Mouse (Mus musculus) midbrain, embryonic 10.5 days (tissue): ENCODE results near the gene Stoml1. TPM values are rescaled to one million over a fixed set of nuclear protein-coding genes. Genes with fewer than 3 reads are reported as not detected.

Source experiments
- DNase-seq: peaks from one replicate; pipeline ENCODE4 v3.0.0-alpha.2; 2017; ENCODE audit warnings: low spot score
- H3K27ac ChIP-seq: fragments of 300-500 bp; sonication (generic); replicated peaks from 2 replicates; pipeline ENCODE4 v1.5.1; 2016; ENCODE audit warnings: mild to moderate bottlenecking
- H3K27me3 ChIP-seq: fragments of 300-500 bp; sonication (generic); 2 replicates; pipeline ENCODE4 v1.6.1; 2016; ENCODE audit warnings: low read depth, mild to moderate bottlenecking; ENCODE audit not compliant: poor library complexity, severe bottlenecking
- H3K36me3 ChIP-seq: fragments of 300-500 bp; sonication (generic); 2 replicates; pipeline ENCODE4 v1.6.1; 2016; ENCODE audit warnings: mild to moderate bottlenecking, moderate library complexity
- H3K4me1 ChIP-seq: fragments of 300-500 bp; sonication (generic); 2 replicates; pipeline ENCODE4 v1.6.1; 2016
- H3K4me3 ChIP-seq: fragments of 300-500 bp; sonication (generic); 2 replicates; pipeline ENCODE4 v1.5.1; 2016; ENCODE audit warnings: mild to moderate bottlenecking, moderate library complexity
- H3K9me3 ChIP-seq: fragments of 300-500 bp; sonication (generic); replicated peaks from 2 replicates; pipeline ENCODE4 v1.6.1; 2016; ENCODE audit warnings: mild to moderate bottlenecking
- WGBS: fragments of 180-500 bp; shearing (Covaris S2); methylation state at CpG from one replicate; pipeline ENCODE4 v1.1.7; 2016; 5-methylcytosine and 5-hydroxymethylcytosine counted together
- microRNA-seq: library from miRNA; unstranded; fragments of <30 nt; microRNA quantifications from one replicate; pipeline ENCODE4, GENCODE M21; 2017
- polyA plus RNA-seq: library from polyadenylated mRNA; unstranded; fragments of >200 nt; fragmentation: Nextera tagmentation; extraction: Ambion mirVana; gene quantifications from 2 replicates; pipeline ENCODE4 v1.2.1, GENCODE M21; 2016

The Stoml1 gene
- polyA plus RNA-seq, 1 experiment from 2014 or later: 32.2 TPM

GRCm38 (mm10) chr9:58299356-58299799 is 46.4 kb downstream of the Stoml1 start:
- Histone ChIP-seq H3K36me3 (no peaks in the 10 kb centered on the region), H3K9me3 (no peaks in the 10 kb centered on the region), H3K4me1 (peaks cover 57% of the 10 kb centered on the region), H3K4me3 (no peak overlapping the region), H3K27me3 (no peaks in the 10 kb centered on the region), H3K27ac (0 out of 2 replicates have a peak overlapping the region, but pooled peaks have one; percentile 4)
- no peak for DNase-seq
- 50% methylated on average over 2 of the region's 2 CpGs for WGBS

GRCm38 (mm10) chr9:58303115-58303514 is 50.2 kb downstream of the Stoml1 start:
- Histone ChIP-seq H3K4me1 (peaks cover 42% of the 10 kb centered on the region), H3K27ac (peak overlapping the region; percentile 4; the same call in 1 of the 2 replicates), H3K36me3 (no peaks in the 10 kb centered on the region), H3K27me3 (no peaks in the 10 kb centered on the region), H3K4me3 (no peak overlapping the region), H3K9me3 (no peaks in the 10 kb centered on the region)
- no peak for DNase-seq
- WGBS: 69% methylated on average over 5 of the region's 5 CpGs

GRCm38 (mm10) chr9:58303599-58304271 is 50.8 kb downstream of the Stoml1 start:
- Histone ChIP-seq H3K9me3 (no peaks in the 10 kb centered on the region), H3K36me3 (no peaks in the 10 kb centered on the region), H3K4me3 (no peak overlapping the region), H3K27me3 (no peaks in the 10 kb centered on the region), H3K27ac (0 out of 2 replicates have a peak overlapping the region, but pooled peaks have one; percentile 4), H3K4me1 (peaks cover 47% of the 10 kb centered on the region)
- WGBS: 71% methylated on average over 8 of the region's 8 CpGs
- no peak for DNase-seq

- H3K27ac ChIP-seq: peak overlapping the region; percentile 7
- peaks cover 43% of the 10 kb centered on the region for H3K4me1 ChIP-seq
- no peak for DNase-seq
- H3K9me3 ChIP-seq: no peaks in the 10 kb centered on the region
- 15% methylated on average over 6 of the region's 6 CpGs for WGBS
- H3K36me3 ChIP-seq: no peaks in the 10 kb centered on the region
- peaks cover 16% of the 10 kb centered on the region for H3K27me3 ChIP-seq
- H3K4me3 ChIP-seq: no peak overlapping the region
These were observed 52.7 kb downstream of the Stoml1 start for GRCm38 (mm10) chr9:58305686-58306085.

GRCm38 (mm10) chr9:58308395-58308794 is 55.4 kb downstream of the Stoml1 start:
- no peak for DNase-seq
- Histone ChIP-seq H3K4me3 (no peak overlapping the region), H3K9me3 (no peaks in the 10 kb centered on the region), H3K27me3 (peaks cover 43% of the 10 kb centered on the region), H3K36me3 (no peaks in the 10 kb centered on the region), H3K4me1 (peaks cover 57% of the 10 kb centered on the region), H3K27ac (peak overlapping the region; percentile 66)
- 32% methylated on average over 6 of the region's 6 CpGs for WGBS

- Histone ChIP-seq H3K4me1 (peaks cover 62% of the 10 kb centered on the region), H3K27ac (no peak overlapping the region), H3K4me3 (no peak overlapping the region), H3K27me3 (peaks cover 53% of the 10 kb centered on the region), H3K9me3 (no peaks in the 10 kb centered on the region), H3K36me3 (no peaks in the 10 kb centered on the region)
- no peak for DNase-seq
- WGBS: 87% methylated on average over 14 of the region's 14 CpGs
These were observed 57.2 kb downstream of the Stoml1 start for GRCm38 (mm10) chr9:58310043-58310660.

GRCm38 (mm10) chr9:58311191-58311910 is 58.4 kb downstream of the Stoml1 start:
- Histone ChIP-seq H3K27ac (peak overlapping the region; percentile 76), H3K27me3 (peaks cover 55% of the 10 kb centered on the region), H3K4me3 (peak overlapping the region; percentile 57), H3K36me3 (no peaks in the 10 kb centered on the region), H3K9me3 (no peaks in the 10 kb centered on the region), H3K4me1 (peaks cover 63% of the 10 kb centered on the region)
- peak; percentile 38 for DNase-seq
- 56% methylated on average over 33 of the region's 33 CpGs for WGBS

Small RNA genes within 50 kb of the gene (microRNA-seq; reads per million reads assigned to microRNA genes)
- gene Mir6385: not detected

Other genes starting within 250 kb of the Stoml1 start
- gene Cyp11a1, start 246.8 kb upstream of the Stoml1 start, polyA plus RNA-seq: 0.07 and 0.09 TPM in 2 replicates
- gene Stra6, start 189.4 kb upstream of the Stoml1 start, polyA plus RNA-seq: 15.2 TPM in 2 replicates
- 0.51 and 0.62 TPM in 2 replicates for gene Ccdc33, start 134.3 kb upstream of the Stoml1 start, polyA plus RNA-seq
- gene Islr, start 48.9 kb upstream of the Stoml1 start, polyA plus RNA-seq: 7.4 and 15.4 TPM in 2 replicates
- 5.2 and 8.1 TPM in 2 replicates for gene Islr2, start 48.8 kb upstream of the Stoml1 start, polyA plus RNA-seq
- 13.4 and 14.1 TPM in 2 replicates for gene Pml, start 3.4 kb upstream of the Stoml1 start, polyA plus RNA-seq
- 6.9 and 10.9 TPM in 2 replicates for gene Loxl1, start 60.0 kb downstream of the Stoml1 start, polyA plus RNA-seq
- not detected in 2 replicates for gene Tbc1d21, start 117.3 kb downstream of the Stoml1 start, polyA plus RNA-seq
- 0.54 and 1.1 TPM in 2 replicates for gene Insyn1, start 235.4 kb downstream of the Stoml1 start, polyA plus RNA-seq